Mouse (Mus musculus): ENCODE measurements at regions not wholly inside any gene's neighbourhood (a gene's known extent, or its start where the extent isn't known, plus 50 kb on each side); places are given as distances from the start of the nearest gene placed in this dataset.
"Not testable (repeated sequence)": the region's sequence is repeated elsewhere in the genome, so short reads cannot be mapped to it uniquely, and the experiment has no call there.

DNA sequence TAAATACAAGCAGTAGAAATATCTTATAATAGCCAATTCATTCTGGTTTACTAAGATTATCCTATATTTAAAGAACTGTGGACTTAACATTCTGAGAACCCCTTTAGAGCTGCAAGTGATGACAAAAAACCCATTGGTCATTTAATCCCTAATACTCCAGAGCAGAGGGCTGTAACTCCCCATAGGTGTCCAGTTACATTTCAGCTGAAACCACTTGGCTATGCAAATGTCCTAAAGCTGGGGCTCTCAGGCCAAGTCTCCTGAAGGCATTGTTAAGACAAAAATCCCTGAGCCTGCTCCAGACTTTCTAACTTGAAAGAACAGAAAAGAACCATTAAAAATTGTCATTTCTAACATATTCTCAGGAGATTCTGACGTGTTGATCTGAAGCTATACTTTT is 209.1 kb upstream of the Gap43 start:
- no peak for DNase-seq (ENCODE audit: low spot score in 2 of 2)

DNA sequence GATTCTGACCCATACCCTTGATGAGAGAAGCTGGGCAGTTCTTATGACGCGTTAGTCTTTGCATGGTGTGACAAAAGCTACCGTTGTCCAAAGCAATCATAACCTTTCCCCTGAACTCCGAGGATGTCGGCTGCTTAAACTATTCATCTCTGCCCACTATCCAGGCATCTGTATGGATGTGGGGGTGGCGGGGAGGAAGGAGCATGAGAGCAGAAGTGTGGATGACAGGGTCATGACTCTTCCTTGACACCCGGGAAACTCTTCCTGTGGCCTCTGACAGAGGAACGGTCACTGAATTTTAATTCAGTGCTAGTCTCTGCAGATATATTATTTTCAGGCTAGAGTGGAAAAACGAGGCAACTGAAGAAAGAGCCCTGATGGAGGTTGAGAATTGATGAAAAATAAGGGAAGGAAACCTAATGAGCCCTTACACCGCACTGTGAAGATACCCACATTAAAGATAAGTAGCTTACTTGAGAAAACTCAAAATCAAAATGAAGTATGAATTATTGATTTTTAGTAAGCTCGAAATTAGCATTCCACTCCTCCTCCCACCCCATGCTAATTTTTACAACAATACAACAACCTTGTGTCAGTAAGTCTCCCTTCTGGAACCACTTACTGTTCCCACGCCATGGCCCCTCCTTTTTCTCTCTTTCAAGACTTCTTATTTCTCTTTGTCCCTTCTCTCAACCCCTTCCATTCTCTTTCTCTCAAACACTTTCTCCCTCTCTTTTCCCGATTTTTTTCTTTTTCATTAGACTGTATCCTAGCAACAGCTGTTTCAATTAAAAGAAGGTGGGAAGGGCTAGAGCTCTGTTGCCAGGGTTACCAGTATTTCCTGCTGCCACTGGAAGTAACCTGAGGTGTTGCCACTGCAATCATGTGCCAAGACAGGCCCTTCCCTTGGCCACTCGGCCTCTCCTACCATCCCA is 206.0 kb upstream of the Gap43 start:
- no peak for DNase-seq (ENCODE audit: low spot score in 2 of 2)

DNA sequence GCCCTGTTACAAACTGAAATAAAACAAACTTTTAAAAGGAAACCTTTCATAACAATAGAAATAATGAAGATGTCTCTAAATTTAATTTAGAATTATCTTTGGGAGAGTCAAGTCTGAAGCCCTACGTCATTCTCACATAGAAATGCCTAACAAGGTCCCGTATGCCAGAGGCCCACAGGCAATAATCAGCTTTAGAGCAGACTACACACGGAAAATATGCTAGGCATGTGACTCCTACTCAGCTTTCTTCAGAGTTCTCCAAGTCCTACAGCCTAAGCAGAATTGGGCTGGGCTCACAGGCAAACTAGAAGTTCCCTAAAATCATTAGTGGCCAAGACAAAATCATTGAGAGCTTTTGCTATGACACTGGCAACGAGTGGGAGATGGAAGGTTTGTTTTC is 176.9 kb upstream of the Gap43 start:
- no peak for DNase-seq (ENCODE audit: low spot score in 2 of 2)

DNA sequence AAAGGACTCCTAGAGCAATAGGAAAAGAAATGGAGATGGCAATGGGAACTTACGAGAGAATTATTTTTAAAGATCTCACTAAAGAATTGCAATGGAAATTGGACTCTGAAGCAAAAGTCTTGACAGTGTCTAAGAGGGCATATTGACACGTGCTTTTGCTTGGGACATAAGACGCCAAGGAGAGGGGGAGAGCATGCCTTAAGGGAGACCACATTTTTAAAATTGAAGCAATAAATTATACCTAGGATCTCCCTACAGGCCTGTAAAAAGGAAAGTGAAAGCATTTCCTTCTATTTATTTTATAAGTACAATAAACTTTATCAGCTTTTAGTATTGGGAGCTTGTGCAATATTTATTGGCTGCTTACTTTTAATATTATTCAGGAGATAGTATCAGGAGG is 175.5 kb upstream of the Gap43 start:
- DNase-seq (ENCODE audit: low spot score in 2 of 2), result no peak

DNA sequence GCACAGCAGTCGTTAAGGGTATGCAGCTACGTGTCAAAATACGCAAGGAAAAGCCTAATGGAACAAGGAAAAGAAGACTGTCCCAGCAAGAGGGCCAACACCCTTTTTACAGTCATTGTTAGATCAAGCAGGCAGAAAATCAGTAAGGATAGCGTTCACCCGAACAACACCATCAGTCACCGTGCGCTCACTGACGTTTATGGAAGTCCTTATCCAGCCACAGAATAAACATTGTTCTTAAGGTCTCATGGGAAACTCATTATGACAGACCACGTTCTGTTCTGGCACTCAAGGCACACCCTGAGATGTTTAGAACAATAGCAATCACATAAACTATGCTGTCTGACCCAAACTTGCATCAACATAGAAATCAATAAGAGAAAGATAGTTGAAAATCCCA is 164.7 kb upstream of the Gap43 start:
- DNase-seq (ENCODE audit: low spot score in 2 of 2), result no peak

DNA sequence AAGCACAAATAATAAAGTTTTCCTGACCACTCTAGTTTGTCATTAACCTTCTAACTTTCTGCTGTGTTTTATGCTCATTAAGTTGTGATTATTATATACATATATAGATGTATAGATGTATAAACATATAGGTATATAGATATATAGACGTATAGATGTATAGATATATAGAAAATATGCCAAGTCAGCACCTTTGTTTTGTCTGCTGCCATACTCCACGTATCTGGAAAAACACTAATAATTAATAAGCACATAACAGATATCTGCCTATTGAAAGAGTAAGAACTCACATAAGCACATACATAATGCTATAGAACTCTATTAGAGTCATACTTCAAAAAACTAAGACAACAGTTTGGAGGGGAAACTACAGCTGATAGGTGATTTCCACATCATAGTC is 161.3 kb upstream of the Gap43 start:
- DNase-seq (ENCODE audit: low spot score in 2 of 2), result no peak

DNA sequence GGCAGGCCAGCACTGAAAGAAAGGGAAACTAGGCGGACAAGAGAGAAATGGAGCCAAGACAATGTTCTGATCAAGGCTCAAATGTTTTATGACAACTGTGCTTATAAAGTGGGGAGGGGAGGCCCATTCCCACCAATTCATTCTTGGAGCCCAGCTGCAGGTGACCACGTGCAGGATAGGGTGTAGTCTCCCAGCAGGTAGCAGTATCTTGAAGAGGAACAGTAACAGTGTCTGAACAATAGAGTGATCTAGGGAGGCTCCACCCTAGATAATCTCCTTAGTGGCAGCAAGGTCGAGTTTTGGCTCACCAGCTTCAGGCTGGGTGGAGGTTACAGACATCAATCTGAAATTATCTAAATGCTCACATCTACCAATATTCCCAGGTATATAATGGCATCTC is 160.7 kb upstream of the Gap43 start:
- DNase-seq (ENCODE audit: low spot score in 2 of 2), result not testable (repeated sequence)

DNA sequence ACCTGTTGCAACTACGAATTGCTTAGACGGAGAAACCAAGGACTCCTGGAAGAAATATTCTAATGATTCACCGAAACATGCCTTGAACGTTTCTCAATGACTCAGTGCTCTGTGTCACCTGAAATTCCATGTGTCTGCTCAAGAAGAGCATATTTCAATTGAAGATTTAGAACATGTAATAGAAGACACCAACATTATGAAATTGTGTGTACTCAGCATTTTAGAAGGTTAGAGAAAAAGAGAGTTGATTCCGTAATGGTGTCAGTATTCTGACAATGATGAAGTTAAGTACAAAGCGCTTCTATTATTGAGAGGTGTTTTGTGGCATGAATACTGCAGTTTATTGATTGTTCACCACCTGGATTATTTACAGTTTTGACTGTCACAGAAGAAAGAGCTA is 159.1 kb upstream of the Gap43 start:
- no peak for DNase-seq (ENCODE audit: low spot score in 2 of 2)

DNA sequence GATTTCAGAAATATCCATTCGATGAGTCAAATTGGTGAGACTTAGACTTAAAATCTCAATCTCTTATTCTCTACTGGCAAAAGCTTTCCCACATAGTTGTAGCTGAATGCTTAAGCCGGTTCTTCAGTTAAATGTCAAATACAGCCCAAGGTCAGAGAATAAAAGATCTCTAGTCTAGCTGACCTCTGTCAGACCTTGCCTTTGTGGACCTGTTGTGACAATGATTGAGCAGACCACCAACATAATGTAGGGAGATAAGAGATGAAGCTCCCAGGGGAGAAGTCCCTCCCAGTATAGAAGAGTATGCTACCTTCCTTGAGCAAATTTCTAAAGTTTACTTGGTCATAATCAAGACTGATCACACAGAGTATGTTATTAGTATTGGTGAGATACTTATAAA is 157.9 kb upstream of the Gap43 start:
- DNase-seq (ENCODE audit: low spot score in 2 of 2), result no peak

DNA sequence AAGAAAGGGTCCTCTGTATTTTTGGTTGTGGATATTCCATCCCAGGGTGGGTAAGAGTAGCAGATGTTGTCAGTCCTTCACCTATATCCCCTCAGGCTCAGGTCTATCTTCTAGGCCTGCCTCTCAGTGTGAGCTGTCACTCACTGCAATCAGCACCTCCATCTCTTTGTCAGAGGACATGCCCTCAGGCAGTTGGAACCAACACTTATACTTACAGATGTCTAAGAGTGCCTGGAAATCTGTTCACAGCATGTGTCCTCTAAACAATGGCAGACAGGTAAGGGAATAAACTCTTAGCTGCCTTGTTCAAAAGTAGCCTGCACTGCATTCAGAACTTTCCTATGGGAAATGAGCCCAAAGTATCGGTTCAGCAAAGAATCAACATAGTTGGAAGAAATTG is 153.1 kb upstream of the Gap43 start:
- DNase-seq (ENCODE audit: low spot score in 2 of 2), result no peak

DNA sequence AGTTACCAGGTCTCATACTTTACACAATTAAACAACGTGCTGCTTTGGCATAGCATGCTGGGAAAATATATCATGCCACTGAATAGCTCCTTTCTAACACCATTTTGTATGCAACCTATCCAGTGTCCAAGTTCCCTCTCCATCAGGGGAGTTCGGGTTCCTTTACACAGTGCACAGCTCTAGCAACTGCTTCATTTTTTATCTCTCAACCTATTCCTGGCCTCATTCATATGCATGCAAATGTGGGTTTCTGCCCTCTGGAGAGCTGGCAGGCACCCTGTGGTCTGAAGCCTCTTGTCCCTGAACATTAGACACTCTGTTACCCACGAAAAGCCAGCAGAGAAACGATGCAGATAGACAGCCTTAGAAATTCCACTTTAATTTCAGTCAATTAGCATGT is 148.3 kb upstream of the Gap43 start:
- DNase-seq (ENCODE audit: low spot score in 2 of 2), result no peak

DNA sequence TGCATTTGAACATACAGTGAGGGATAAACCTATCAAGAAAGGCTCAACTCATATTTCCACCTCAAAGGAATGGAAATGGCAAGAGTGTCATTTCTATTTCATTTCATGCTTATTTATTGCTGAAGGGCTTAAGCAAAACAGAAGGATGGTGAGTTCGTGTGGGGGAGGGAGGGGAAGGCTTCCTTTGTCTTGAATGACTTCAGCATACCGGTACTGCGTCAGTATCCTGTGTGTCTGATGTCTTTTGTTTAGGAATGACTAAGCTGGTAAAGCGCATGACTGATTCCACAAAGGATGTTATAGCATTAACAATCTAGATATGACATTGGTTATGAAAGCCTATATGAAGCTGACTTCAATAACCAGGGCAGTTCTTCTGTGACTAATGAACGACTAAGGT is 139.5 kb upstream of the Gap43 start:
- DNase-seq (ENCODE audit: low spot score in 2 of 2), result no peak

DNA sequence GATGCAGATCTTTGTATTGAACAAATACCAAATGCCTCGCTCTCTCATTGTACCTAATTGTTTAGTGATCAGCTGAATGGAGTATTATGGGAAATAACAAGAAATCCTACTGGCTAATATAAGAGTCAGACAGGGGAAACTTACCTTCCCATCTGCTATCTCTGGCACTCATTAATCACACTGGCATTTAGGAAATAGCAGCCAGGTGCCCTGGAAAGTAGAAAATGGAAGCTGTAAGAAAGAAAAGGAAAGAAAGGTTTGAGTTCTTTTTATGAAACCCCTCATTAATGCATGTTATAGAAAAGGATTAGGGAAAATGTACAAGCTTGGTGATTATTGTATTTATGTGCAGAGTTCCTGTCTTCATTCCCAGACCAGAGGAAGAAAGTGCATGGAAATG is 126.5 kb upstream of the Gap43 start:
- DNase-seq (ENCODE audit: low spot score in 2 of 2), result no peak

DNA sequence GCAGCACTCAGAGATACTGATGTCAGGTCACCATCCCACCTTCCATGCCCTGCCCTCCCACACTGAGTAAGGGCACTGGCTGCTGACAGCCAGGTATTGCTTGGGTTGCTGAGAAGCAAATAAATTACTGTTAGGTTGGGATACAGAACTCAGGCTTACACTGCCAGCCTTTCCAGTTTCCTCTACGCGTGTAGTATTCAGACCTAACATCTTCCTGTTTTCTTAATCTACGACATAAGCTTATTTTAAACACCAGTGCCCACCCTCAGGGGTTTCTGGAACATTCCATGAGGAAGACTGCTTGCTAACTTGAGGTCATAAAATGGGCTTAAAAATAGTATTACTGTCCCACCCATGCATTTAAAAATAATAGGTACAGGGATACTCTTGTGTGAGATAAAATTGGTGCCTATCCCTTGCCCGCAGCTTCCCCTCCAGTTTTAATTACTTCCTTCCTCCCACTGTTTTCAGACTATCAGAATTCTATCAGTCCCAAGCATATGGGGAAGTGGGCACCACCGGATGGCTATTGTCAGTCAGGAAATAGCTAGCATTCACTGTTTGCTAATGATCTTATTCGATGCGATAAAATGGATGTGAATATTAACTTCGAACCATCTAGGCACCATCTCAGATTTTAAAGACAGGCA is 116.0 kb upstream of the Gap43 start:
- DNase-seq (ENCODE audit: low spot score in 2 of 2), result no peak

DNA sequence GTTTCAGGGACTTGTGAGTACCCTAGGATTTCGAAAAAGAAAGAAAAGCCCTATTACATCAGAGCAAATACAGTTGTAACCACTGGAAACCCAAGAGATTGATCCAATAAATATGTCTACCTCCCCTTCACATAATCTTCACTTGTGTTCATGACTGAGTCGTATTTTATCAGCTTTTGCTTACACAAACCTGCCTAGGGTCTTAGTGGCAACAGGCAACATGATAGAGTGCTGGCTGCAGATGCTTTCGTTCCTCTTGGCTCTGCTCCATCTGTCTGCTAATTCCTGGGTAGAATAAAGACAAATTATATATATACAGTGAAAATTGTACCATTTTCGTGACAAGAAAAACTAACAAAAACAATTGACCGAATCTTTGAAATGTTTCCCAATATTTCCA is 112.9 kb upstream of the Gap43 start:
- no peak for DNase-seq (ENCODE audit: low spot score in 2 of 2)

DNA sequence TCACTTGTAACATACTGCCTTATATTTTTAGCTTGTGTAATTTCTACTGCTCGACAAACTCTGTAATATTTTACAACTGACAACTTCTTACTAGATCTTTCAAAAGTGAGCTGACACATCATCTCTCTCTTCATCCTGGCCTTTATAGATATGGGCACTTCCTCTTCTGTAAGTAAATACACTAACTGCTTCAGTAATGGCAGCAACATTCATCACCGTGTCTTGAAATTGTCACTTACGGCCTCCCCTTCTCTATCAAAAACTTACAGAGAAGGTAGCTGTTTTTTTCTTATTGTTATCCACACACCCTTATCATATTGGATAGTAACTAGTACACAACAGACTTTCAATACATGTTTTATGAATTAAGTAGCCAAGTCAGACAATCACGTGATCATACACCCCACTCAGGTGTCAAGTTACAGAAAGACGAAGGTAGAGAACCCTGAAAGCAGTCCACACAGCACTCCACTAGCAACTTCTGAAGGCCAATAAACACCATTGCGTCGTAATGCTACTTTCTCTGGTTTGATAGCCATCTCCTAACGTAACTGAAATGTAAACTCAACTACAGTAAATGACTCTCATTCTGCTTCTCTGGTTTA is 109.5 kb upstream of the Gap43 start:
- DNase-seq (ENCODE audit: low spot score in 2 of 2), result no peak

DNA sequence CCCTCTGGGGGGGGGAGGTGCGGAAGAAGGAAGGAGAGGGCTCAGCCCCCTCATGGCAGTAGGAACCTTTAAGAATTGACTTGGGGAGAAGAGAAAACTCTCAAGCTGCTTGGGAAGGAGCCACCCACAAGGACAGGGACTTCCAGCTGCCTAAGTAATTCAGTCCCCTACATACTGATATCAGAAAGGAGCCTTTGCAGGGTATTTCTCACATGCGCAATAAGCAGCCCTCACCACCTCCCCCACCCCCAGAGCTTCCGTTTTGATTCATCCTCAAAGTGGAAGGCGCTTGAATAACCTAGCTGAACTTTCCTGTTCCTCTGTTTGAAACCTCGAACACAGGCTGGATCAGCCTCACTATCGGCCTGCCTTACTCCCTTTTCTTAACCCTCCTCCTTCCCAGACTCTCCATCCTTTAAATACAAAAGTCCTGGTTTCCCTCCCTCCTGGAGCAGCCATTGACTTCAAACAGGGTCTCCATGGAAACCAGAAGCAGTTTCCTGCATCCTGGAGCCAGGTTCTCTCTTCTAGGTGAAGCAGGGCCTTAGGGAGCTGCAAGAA is 104.5 kb upstream of the Gap43 start:
- DNase-seq (ENCODE audit: low spot score in 2 of 2), result peak; percentile 25 to 43

DNA sequence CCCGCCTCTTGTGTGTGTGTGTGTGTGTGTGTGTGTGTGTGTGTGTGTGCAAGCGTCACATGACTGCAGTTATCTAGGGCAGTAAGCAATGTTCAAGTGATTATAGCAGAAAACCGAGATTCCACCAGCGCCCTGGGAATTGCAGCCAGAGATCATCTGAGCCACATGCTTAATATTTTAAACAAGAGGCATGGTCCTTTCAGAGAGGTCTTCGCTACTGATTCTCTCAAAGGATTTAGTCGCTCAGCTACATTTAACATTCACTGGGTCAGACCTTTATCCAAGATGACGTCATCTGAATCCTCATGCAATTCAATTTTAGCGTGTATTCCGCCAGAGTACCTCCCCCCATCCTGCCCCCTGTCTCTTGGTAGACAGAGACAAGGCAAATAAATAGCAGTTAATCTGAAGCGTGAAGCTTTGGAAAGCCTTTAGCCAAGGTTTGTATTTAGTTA is 104.0 kb upstream of the Gap43 start:
- peak in 1 of 2 experiments; percentile 8 for DNase-seq (ENCODE audit: low spot score in 2 of 2)

DNA sequence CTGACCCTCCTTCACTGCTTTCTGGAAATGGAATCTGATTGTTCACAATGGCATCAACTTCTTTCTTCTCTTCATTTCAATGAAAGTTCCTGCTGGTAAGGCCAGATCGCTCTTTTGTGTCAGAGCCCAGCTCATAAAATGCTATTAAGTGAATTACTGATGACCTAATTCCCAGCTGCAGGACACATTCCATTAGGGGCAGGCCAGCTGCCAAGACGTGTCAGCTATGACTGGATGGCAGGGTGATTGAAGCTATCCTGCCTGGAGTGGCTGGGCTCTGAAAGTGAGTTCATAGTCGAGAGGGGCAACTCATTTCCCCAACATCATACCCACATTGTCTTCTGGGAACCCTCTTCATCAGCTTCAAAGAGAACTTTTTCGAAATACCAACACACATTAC is 100.4 kb upstream of the Gap43 start:
- DNase-seq (ENCODE audit: low spot score in 2 of 2), result no peak

DNA sequence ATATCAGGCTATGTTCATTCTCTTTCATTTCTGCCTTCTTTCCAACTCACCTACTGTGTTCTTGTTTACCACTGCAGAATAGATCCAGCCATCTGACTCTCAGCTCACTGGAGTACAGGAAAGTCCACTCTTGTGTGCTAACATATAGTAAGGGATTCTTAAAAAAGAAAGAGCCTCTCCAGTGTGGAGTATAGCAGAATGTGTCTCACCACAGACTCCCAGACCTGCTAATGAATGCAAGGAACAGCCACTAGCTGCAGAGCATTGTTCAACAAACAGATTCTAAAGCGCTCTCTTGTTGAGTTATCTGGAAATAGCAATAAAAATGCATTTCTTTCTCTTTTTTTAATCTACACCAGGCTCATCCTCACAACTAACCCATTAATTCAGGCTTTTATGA is 91.1 kb upstream of the Gap43 start:
- DNase-seq (ENCODE audit: low spot score in 2 of 2), result no peak

DNA sequence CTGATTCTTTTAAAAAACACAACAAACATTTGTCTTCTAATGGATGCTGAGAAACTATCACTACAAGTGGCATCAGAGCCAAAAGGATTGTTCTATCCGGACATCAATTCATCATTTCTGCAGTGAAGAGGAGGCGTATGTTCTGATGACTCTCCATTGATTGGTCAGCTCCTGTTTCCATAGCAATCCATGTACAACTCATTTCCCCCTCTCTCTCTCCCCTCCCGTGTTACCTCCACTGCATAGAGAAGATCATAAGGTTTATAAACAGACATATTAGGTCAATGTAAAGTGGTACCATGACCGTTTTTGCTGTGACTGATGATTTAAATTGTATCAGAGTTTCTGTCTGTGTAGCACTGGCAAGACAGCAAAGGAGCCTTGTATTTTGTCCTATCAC is 76.2 kb upstream of the Gap43 start:
- no peak for DNase-seq (ENCODE audit: low spot score in 2 of 2)

DNA sequence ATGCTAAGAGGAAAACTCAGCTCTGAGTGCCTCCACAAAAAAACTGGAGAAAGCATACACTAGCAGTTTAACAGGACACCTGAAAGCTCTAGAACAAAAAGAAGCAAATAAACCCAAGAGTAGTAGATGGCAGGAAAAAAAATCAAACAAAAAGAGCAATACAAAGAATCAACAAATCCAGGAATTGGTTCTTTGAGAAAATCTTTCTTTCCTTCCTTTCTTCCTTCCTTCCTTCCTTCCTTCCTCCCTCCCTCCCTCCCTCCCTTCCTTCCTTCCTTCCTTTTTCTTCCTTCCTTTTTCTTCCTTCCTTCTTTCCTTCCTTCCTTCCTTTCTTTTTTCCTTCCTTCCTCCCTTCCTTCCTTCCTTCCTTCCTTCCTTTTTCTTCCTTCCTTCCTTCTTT is 71.6 kb upstream of the Gap43 start:
- DNase-seq (ENCODE audit: low spot score in 2 of 2), result not testable (repeated sequence)
